Mouse (Mus musculus): Measurements from ENCODE around the gene Hmg20a. TPM values are rescaled to one million over a fixed set of nuclear protein-coding genes. Genes with fewer than 3 reads are reported as not detected.
A peak's percentile ranks its signal among the peaks of the same experiment; 100 is the strongest.

Gene Hmg20a
- total and polyA plus RNA-seq, 3 experiments: 8.5 to 14.5 (median 13.6) TPM

- TF ChIP-seq ELF1 (IDR thresholded peaks at IDR 0.05; ENCODE audit: low read depth, low read length) (peak; percentile 91), MYC (IDR thresholded peaks at IDR 0.05; ENCODE audit: low read depth, low read length) (peak; percentile 59; the same call in 1 of the 2 replicates), USF2 (conservative IDR thresholded peaks at IDR 0.05; ENCODE audit: low read depth, low read length) (no peak), NELFE (IDR thresholded peaks at IDR 0.05; ENCODE audit: low read depth, low read length) (peak; percentile 86)
Observed at GRCm38 (mm10) chr9:56418738-56419239, 380 bp downstream of the Hmg20a start (continued).

GRCm38 (mm10) chr9:56420236-56420635 is 1.8 kb downstream of the Hmg20a start:
- H3K9me3 ChIP-seq (replicated peaks; ENCODE audit: low read length): no peaks in the 10 kb centered on the region
- H3K4me2 ChIP-seq (ENCODE audit: insufficient read depth, low read depth, poor library complexity, severe bottlenecking): peak overlapping the region; percentile 93
- dilution Hi-C loops (cut with MboI; ENCODE audit: extremely low pct_ligation_motif_present, extremely low pct_unique_long_range_greater_than_20kb, low sequenced_read_pairs): no loop called here
- peak overlapping the region; percentile 81 for H3K9ac ChIP-seq (ENCODE audit: insufficient read depth, low read depth)
- H3K4me3 ChIP-seq (replicated peaks in 1 of 3; ENCODE audit: low read depth in 2 of 3, low read length in 2 of 3, poor library complexity in 1 of 3): peak overlapping the region in 2 of 3 experiments; percentile 59 to 90
- H3K4me1 ChIP-seq (ENCODE audit: control insufficient read depth in 1 of 2, insufficient read depth in 2 of 2): peaks cover 8 to 53% of the 10 kb centered on the region in 2 experiments
- no peak for TF ChIP-seq USF2 (conservative IDR thresholded peaks at IDR 0.05; ENCODE audit: low read depth, low read length)
- TF ChIP-seq MYC (IDR thresholded peaks at IDR 0.05; ENCODE audit: low read depth, low read length): peak; percentile 41; the same call in 1 of the 2 replicates
- TF ChIP-seq HCFC1 (IDR thresholded peaks at IDR 0.05; ENCODE audit: low read depth, low read length): no peak
- TF ChIP-seq MXI1 (IDR thresholded peaks at IDR 0.05; ENCODE audit: low read depth, low read length): 0 out of 2 replicates have a peak, but pooled peaks have one; percentile 19
- H3K27ac ChIP-seq (ENCODE audit: insufficient read depth, low read depth): no peak overlapping the region
- H3K27me3 ChIP-seq (replicated peaks): no peaks in the 10 kb centered on the region
- in situ Hi-C loops (cut with MboI; ENCODE audit: low pct_ligation_motif_present, low pct_unique_long_range_greater_than_20kb, low sequenced_read_pairs): loop anchor here (5.0 to 25.0 kb wide), 2 partner anchors 82 to 158 kb away; no protein-coding TSS in a partner anchor
- peaks cover 0 to 6% of the 10 kb centered on the region in 2 experiments for H3K36me3 ChIP-seq (replicated peaks in 1 of 2; ENCODE audit: control insufficient read depth in 1 of 2, insufficient read depth in 1 of 2, low read length in 1 of 2)
- no peak for DNase-seq (ENCODE audit: extremely low read depth)
- H3K79me2 ChIP-seq (replicated peaks; ENCODE audit: control insufficient read depth, extremely low read depth, insufficient read depth, poor library complexity, severe bottlenecking): peaks cover 50% of the 10 kb centered on the region

GRCm38 (mm10) chr9:56420892-56421601 is 2.6 kb downstream of the Hmg20a start:
- Histone ChIP-seq H3K4me3 (replicated peaks in 1 of 3; ENCODE audit: low read depth in 2 of 3, low read length in 2 of 3, poor library complexity in 1 of 3) (peak overlapping the region; percentile 22 to 59 (median 41)), H3K79me2 (replicated peaks; ENCODE audit: control insufficient read depth, extremely low read depth, insufficient read depth, poor library complexity, severe bottlenecking) (peaks cover 49% of the 10 kb centered on the region), H3K9ac (ENCODE audit: insufficient read depth, low read depth) (peak overlapping the region; percentile 81), H3K9me3 (replicated peaks; ENCODE audit: low read length) (no peaks in the 10 kb centered on the region), H3K27me3 (replicated peaks) (no peaks in the 10 kb centered on the region), H3K36me3 (replicated peaks in 1 of 2; ENCODE audit: control insufficient read depth in 1 of 2, insufficient read depth in 1 of 2, low read length in 1 of 2) (peaks cover 0 to 6% of the 10 kb centered on the region in 2 experiments), H3K4me1 (ENCODE audit: control insufficient read depth in 1 of 2, insufficient read depth in 2 of 2) (peaks cover 8 to 47% of the 10 kb centered on the region in 2 experiments), H3K27ac (ENCODE audit: insufficient read depth, low read depth) (peak overlapping the region; percentile 41), H3K4me2 (ENCODE audit: insufficient read depth, low read depth, poor library complexity, severe bottlenecking) (peak overlapping the region; percentile 93)
- dilution Hi-C loops (cut with MboI; ENCODE audit: extremely low pct_ligation_motif_present, extremely low pct_unique_long_range_greater_than_20kb, low sequenced_read_pairs) (no loop called here), in situ Hi-C loops (cut with MboI; ENCODE audit: low pct_ligation_motif_present, low pct_unique_long_range_greater_than_20kb, low sequenced_read_pairs) (loop anchor here (5.0 to 25.0 kb wide), 2 partner anchors 81 to 159 kb away; no protein-coding TSS in a partner anchor)
- no peak for DNase-seq (ENCODE audit: extremely low read depth)
- TF ChIP-seq NRF1 (IDR thresholded peaks at IDR 0.05; ENCODE audit: low read depth, low read length) (no peak), ZKSCAN1 (IDR thresholded peaks at IDR 0.05; ENCODE audit: borderline replicate concordance, low read depth, low read length) (no peak), MAX (IDR thresholded peaks at IDR 0.05; ENCODE audit: low read length) (no peak), POLR2AphosphoS2 (IDR thresholded peaks at IDR 0.05; ENCODE audit: low read depth, low read length) (no peak), ETS1 (conservative IDR thresholded peaks at IDR 0.05; ENCODE audit: low read depth, low read length) (no peak), RAD21 (IDR thresholded peaks at IDR 0.05; ENCODE audit: low read depth, low read length) (no peak), TBP (conservative IDR thresholded peaks at IDR 0.05; ENCODE audit: low read depth, low read length) (no peak), MAZ (IDR thresholded peaks at IDR 0.05; ENCODE audit: low read depth, low read length) (no peak), JUN (IDR thresholded peaks at IDR 0.05; ENCODE audit: insufficient read depth, low read depth, low read length) (no peak), SIN3A (IDR thresholded peaks at IDR 0.05; ENCODE audit: low read length) (peak; percentile 35; the same call in 1 of the 2 replicates), CHD1 (IDR thresholded peaks at IDR 0.05; ENCODE audit: low read depth, low read length) (peak; percentile 70), NELFE (IDR thresholded peaks at IDR 0.05; ENCODE audit: low read depth, low read length) (no peak), UBTF (IDR thresholded peaks at IDR 0.05; ENCODE audit: low read depth, low read length) (no peak), POLR2A (IDR thresholded peaks at IDR 0.05; ENCODE audit: low read depth, low read length) (no peak), KAT2A (IDR thresholded peaks at IDR 0.05; ENCODE audit: insufficient replicate concordance, low read length) (no peak), EP300 (IDR thresholded peaks at IDR 0.05; ENCODE audit: low read length) (no peak)

Data from CH12.LX (cell line).